In the genomic region with DNA sequence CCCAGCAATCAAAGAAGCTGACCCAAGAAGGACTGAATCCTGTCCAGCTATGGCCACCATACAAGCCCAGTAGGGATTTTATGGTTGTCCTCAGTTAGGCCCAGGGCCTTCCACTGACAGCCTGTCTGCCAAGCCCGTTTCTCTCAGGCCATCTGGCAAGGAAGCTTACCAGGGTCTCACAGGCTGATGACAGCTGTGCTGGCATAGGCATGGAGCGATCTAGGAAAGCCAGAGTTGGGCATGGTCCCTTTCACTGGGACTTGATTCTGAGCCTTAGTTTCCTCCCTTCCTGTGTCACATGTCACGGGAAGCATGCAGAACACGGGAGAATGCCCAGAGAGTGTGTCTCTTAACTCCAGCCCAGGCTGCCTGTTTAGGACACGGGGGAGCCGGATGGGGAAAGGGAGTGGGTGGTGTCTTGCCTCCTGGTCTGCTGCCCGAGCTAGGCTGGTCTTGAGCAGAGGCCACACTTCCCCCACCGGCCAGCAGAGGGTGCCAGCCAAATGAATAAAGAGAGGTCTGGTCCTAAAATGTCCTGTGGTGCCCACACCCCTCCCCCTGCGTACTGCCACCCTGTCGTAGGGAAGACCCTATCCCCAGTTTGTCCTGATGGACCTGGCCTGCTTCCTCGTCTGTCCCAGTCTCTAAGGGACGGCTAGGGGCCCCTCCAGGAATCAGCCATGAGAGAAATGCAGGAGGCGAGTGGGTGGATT, we compare ENCODE assay signal across 8 mouse cellular contexts. TPM values are rescaled to one million over a fixed set of nuclear protein-coding genes. Genes with fewer than 3 reads are reported as not detected.
DNase-seq lines count a peak whose midpoint lies in the region; ATAC-seq and TF ChIP-seq lines count a peak whose summit lies in the region.

No protein-coding gene starts in this region.

- no peak overlapping the region for H3K27ac ChIP-seq in CH12.LX (ENCODE audit: insufficient read depth, low read depth)
- no peak overlapping the region for H3K27ac ChIP-seq in heart, embryonic 16.5 days (ENCODE audit: low read length)
- no peak overlapping the region for H3K27ac ChIP-seq in olfactory bulb, adult 2 months (ENCODE audit: insufficient read depth, low read depth, low read length)

- H3K9me3 ChIP-seq in CH12.LX (replicated peaks; ENCODE audit: low read length) = no peaks in the 10 kb centered on the region
- no peaks in the 10 kb centered on the region for H3K9me3 ChIP-seq in heart, embryonic 16.5 days (replicated peaks; ENCODE audit: control insufficient read depth, low read length)

- no peak overlapping the region for H3K4me2 ChIP-seq in CH12.LX (ENCODE audit: insufficient read depth, low read depth, poor library complexity, severe bottlenecking)
- no peak overlapping the region for H3K4me2 ChIP-seq in heart, embryonic 16.5 days (ENCODE audit: low read depth, low read length)

- in situ Hi-C loops in CH12.LX (cut with MboI; ENCODE audit: low pct_ligation_motif_present, low pct_unique_long_range_greater_than_20kb, low sequenced_read_pairs) = no loop called here

- TF ChIP-seq EP300 in CH12.LX (IDR thresholded peaks at IDR 0.05; ENCODE audit: low read length) = no peak

- peaks cover 7 to 85% of the 10 kb centered on the region in 2 experiments for H3K36me3 ChIP-seq in CH12.LX (replicated peaks in 1 of 2; ENCODE audit: control insufficient read depth in 1 of 2, insufficient read depth in 1 of 2, low read length in 1 of 2)
- no peaks in the 10 kb centered on the region; the same call in 1 of the 2 replicates for H3K36me3 ChIP-seq in heart, embryonic 16.5 days (ENCODE audit: control insufficient read depth, insufficient read depth)

- no peaks in the 10 kb centered on the region for H3K79me2 ChIP-seq in CH12.LX (replicated peaks; ENCODE audit: control insufficient read depth, extremely low read depth, insufficient read depth, poor library complexity, severe bottlenecking)

- no peak overlapping the region for H3K4me3 ChIP-seq in CH12.LX (replicated peaks in 1 of 3; ENCODE audit: low read depth in 2 of 3, low read length in 2 of 3, poor library complexity in 1 of 3)
- no peak overlapping the region for H3K4me3 ChIP-seq in heart, embryonic 16.5 days (ENCODE audit: low read length)
- H3K4me3 ChIP-seq in olfactory bulb, adult 2 months (ENCODE audit: insufficient read depth, low read depth, low read length) = no peak overlapping the region

- no peak overlapping the region for H3K9ac ChIP-seq in CH12.LX (ENCODE audit: insufficient read depth, low read depth)
- H3K9ac ChIP-seq in heart, embryonic 16.5 days (ENCODE audit: low read length) = no peak overlapping the region

- peak; percentile 48; the same call in 1 of the 2 replicates for ATAC-seq in erythroblast, adult 5-6 weeks (replicated peaks; ENCODE audit: low FRiP score, poor library complexity, severe bottlenecking)
- peak; percentile 38 for ATAC-seq in heart, embryonic 16.5 days (replicated peaks; ENCODE audit: extremely low read depth, insufficient read depth, low FRiP score)

- TF ChIP-seq RAD21 in CH12.LX (IDR thresholded peaks at IDR 0.05; ENCODE audit: low read depth, low read length) = peak; percentile 65

- no peak for TF ChIP-seq POLR2A in CH12.LX (IDR thresholded peaks at IDR 0.05; ENCODE audit: low read depth, low read length)
- no peak for TF ChIP-seq POLR2A in olfactory bulb, adult 2 months (IDR thresholded peaks at IDR 0.05; ENCODE audit: insufficient read depth, low read depth, low read length)

- H3K27me3 ChIP-seq in CH12.LX (replicated peaks) = no peaks in the 10 kb centered on the region
- no peaks in the 10 kb centered on the region for H3K27me3 ChIP-seq in heart, embryonic 16.5 days (ENCODE audit: control insufficient read depth, insufficient read depth, low read length)

- TF ChIP-seq CTCF in CH12.LX (conservative IDR thresholded peaks at IDR 0.05 in 1 of 2, IDR thresholded peaks at IDR 0.05 in 1 of 2; ENCODE audit: low read depth in 2 of 2, low read length in 2 of 2) = peak; percentile 38 to 70; a peak in 3 of 4 replicates
- peak; percentile 90 for TF ChIP-seq CTCF in olfactory bulb, adult 2 months (IDR thresholded peaks at IDR 0.05; ENCODE audit: insufficient read depth, low read depth, low read length)

- H3K4me1 ChIP-seq in CH12.LX (ENCODE audit: control insufficient read depth in 1 of 2, insufficient read depth in 2 of 2) = peaks cover 0 to 17% of the 10 kb centered on the region in 2 experiments; a peak in 2 of 4 replicates
- H3K4me1 ChIP-seq in heart, embryonic 16.5 days (ENCODE audit: control insufficient read depth, insufficient read depth, low read length) = peaks cover 24% of the 10 kb centered on the region
- peaks cover 52% of the 10 kb centered on the region for H3K4me1 ChIP-seq in olfactory bulb, adult 2 months (ENCODE audit: control insufficient read depth, insufficient read depth, low read length)

- dilution Hi-C loops in CH12.LX (cut with MboI; ENCODE audit: extremely low pct_ligation_motif_present, extremely low pct_unique_long_range_greater_than_20kb, low sequenced_read_pairs) = no loop called here

- DNase-seq in CH12.LX (ENCODE audit: extremely low read depth) = peak; percentile 45
- peak; percentile 74 for DNase-seq in adrenal gland, postnatal 25 days
- DNase-seq in kidney, postnatal 25 days = peak; percentile 77 to 86
- DNase-seq in lung, adult 18-20 months = peak; percentile 64 to 67
- DNase-seq in thymus, postnatal 36 days = peak; percentile 50 to 56

- 27% methylated on average over 13 of the region's 13 CpGs for WGBS in heart, embryonic 16.5 days
- WGBS in olfactory bulb, adult 2 months = 22% methylated on average over 13 of the region's 13 CpGs

TF ChIP-seq in CH12.LX, 34 proteins besides CTCF, POLR2A, EP300 and RAD21:
- TF ChIP-seq UBTF (IDR thresholded peaks at IDR 0.05; ENCODE audit: low read depth, low read length) (no peak), USF2 (conservative IDR thresholded peaks at IDR 0.05; ENCODE audit: low read depth, low read length) (no peak), SMC3 (IDR thresholded peaks at IDR 0.05; ENCODE audit: low read depth, low read length) (peak; percentile 63), ZNF384 (IDR thresholded peaks at IDR 0.05; ENCODE audit: low read depth, low read length) (no peak)

RNA-seq across cellular contexts. Expression of a gene that starts 29.5 kb away (rescaled TPM):
- total RNA-seq in CH12.LX (2012; rRNA removed) (8.3 and 10.1 TPM in 2 replicates), CH12.LX (2014; rRNA removed) (5.2 and 9.2 TPM in 2 replicates)
- 51.1 and 66.8 TPM in 2 replicates for polyA plus RNA-seq in CH12.LX (2012; ENCODE audit: insufficient read length, low read depth)
- total RNA-seq in adrenal gland, postnatal 25 days (2021) = 33.4 and 34.6 TPM in 2 replicates
- 41.6 and 43.4 TPM in 2 replicates for total RNA-seq in erythroblast, adult 5-6 weeks (2015; ENCODE audit: low replicate concordance)
- 12.8 and 18.7 TPM in 2 replicates for total RNA-seq in erythroblast, adult 5-6 weeks (2017; ENCODE audit: low replicate concordance)
- polyA plus RNA-seq in heart, embryonic 16.5 days (2015; fragmentation: Nextera tagmentation; extraction: Ambion mirVana) = 2.0 and 2.4 TPM in 2 replicates
- polyA plus RNA-seq in olfactory bulb, adult 2 months (2012; ENCODE audit: insufficient read depth, insufficient read length, low replicate concordance, missing spikeins) = not detected in 2 replicates

RNA-seq across cellular contexts. Expression of a gene that starts 29.8 kb away (rescaled TPM):
- total RNA-seq in CH12.LX (2012; rRNA removed) (44.2 and 44.3 TPM in 2 replicates), CH12.LX (2014; rRNA removed) (65.9 and 76.2 TPM in 2 replicates)
- polyA plus RNA-seq in CH12.LX (2012; ENCODE audit: insufficient read length, low read depth) = 55.8 and 60.2 TPM in 2 replicates
- 122 and 130 TPM in 2 replicates for total RNA-seq in adrenal gland, postnatal 25 days (2021)
- total RNA-seq in erythroblast, adult 5-6 weeks (2015; ENCODE audit: low replicate concordance) = 19.4 and 22.2 TPM in 2 replicates
- total RNA-seq in erythroblast, adult 5-6 weeks (2017; ENCODE audit: low replicate concordance) = 51.3 and 63.4 TPM in 2 replicates
- polyA plus RNA-seq in heart, embryonic 16.5 days (2015; fragmentation: Nextera tagmentation; extraction: Ambion mirVana) = 75.8 and 75.9 TPM in 2 replicates
- 511 TPM in 1 of 2 replicates, not detected in the other for polyA plus RNA-seq in olfactory bulb, adult 2 months (2012; ENCODE audit: insufficient read depth, insufficient read length, low replicate concordance, missing spikeins)
